Mouse (Mus musculus) kidney, postnatal 14 days (tissue): ENCODE measurements around the gene Stpg3.

ENCODE experiments used
- DNase-seq: peaks from one replicate; pipeline ENCODE4 v3.0.0; 2022; ENCODE audit warnings: mixed read lengths

The Stpg3 gene

DNA sequence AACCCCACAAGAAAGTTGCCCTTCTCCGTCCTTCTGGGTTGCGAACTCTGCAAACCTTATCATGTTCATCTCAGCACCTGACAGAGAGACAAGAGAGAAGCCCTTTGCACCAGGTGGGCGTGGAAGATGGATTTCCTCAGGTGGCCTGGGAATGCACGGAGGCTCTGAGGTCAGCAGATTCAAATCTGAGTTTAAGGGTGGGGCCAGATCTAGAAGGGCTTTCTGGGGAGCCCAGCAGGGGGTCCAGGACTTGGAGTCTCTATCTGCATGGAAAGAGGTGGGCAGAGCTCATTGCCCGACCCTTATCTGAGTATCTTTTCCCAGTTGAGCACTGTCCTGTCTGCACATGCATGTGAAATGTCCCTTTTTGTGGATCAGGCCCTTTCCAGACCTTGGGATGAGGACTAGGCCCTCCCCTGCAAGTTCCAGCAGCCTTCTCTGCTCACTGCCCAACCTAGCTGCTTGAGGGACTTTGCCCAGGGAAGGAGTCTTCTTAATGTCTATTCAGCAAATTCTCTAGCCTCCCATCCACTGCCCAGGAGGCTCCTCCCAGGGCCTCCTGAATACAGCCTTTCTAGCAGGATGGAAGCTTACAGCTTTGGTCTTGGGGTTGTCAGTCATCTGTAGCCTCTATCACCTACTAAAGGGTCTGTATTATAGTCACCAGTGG, 20.2 kb upstream of the Stpg3 start:
- peak; percentile 60 for DNase-seq

DNA sequence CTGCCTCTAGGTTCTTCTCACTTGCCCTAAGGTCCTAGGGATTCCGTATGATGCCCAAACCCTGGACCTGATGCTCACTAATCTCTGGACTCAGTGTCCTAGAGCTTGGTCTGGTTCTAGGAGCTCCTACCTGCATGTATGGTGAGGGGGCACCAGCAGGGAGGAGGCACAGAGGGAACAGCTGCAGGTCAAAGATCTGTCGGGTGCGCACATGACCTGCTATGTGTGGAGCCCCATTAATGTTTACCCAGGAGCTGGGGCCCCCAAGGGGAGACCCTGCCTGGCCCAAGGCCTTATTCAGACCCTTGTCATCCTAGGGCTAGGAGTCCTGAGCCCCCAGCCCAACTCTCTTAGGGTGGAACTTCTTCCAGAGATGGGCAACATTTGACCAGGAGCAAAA, 19.6 kb upstream of the Stpg3 start, which contains the start of gene Slc34a3:
Gene Slc34a3 (minus strand): TSS at position 315 of the 400 bp plus-strand sequence.
- peak; percentile 67 for DNase-seq

GRCm38 (mm10) chr2:25233421-25233820, 19.0 kb upstream of the Stpg3 start:
- DNase-seq: no peak

- no peak for DNase-seq
Measured at GRCm38 (mm10) chr2:25231038-25231437, 16.6 kb upstream of the Stpg3 start.

DNA sequence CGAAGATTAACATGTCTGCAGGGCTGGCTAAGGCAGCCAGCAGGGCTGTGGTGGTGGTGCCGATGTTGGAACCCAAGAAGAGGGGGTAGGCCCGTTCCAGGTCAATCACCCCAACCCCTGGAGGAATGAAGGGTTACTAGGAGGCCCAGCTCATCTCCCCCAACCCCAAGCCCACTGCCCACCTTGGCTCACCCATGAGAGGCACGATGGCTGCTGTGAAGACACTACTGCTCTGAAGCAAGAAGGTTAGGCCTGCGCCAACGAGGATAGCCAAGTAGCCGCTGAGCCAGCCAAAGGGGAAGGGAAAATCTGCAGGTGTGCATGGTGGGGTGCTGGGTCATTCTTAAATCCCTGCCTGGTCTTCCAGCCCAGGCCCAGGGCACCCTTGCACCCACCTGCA, 16.1 kb upstream of the Stpg3 start:
- no peak for DNase-seq

DNA sequence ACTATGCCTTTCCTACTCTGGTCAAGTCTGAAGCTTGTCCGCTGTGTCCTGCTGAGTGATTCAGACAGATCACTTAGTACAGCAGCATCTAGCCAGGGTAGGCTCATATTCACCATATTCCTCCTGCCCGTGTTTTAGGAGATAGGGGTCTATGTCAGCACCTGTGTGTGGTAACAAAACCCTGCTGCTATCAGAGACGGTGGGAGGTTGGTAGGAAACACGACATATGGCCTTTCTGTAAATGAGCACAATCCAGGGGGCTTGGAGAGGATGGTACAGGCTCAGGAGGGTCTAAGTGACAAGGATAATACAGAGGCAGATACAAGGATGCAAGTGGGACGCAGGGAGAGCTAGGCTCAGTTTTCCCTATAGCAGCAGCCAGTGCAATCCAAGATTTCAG, 15.1 kb upstream of the Stpg3 start:
- no peak for DNase-seq

GRCm38 (mm10) chr2:25228995-25229530, 14.6 kb upstream of the Stpg3 start:
- DNase-seq: no peak

GRCm38 (mm10) chr2:25228431-25228889, 14.0 kb upstream of the Stpg3 start:
- peak; percentile 94 for DNase-seq

DNA sequence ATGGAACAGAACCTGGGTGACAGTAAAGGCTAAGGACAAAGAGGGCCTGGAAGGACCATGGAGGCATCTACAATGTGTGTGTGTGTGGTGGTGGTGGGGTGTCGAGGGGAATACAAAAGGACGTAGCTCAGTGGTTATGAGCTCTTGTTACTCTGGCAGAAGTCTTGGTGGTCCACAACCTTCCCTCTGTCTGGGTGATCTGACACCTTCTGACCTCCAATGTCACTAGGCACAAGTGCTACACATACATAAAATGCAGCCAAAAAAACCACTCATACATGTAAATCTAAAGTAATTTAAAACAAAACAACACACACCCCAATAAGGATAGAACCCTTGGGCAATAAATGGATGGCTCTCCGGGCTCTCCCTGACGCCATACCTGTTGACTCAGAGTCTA, 13.0 kb upstream of the Stpg3 start:
- no peak for DNase-seq

DNA sequence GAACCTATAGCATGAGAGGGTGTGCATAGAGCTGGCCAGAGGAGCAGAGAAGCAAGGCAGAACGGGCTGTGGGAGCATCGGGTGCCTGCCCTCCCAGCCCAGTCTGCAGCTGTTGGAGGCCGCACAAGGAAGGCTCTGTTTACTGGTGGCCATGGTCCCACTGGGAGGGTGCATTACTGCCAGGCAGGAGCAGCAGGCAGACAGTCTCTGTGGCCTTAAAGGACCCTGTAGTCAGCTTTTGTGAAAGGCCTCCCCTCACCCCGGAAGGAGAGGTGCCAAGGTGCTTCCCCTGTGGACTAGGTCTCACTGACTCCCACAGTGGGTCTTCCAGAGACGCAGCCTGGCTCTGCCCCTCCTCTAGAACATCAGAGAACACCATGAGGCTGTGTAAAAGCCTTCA, 12.4 kb upstream of the Stpg3 start:
- DNase-seq: no peak

- no peak for DNase-seq
Measured at GRCm38 (mm10) chr2:25225811-25226379, 11.5 kb upstream of the Stpg3 start.

DNA sequence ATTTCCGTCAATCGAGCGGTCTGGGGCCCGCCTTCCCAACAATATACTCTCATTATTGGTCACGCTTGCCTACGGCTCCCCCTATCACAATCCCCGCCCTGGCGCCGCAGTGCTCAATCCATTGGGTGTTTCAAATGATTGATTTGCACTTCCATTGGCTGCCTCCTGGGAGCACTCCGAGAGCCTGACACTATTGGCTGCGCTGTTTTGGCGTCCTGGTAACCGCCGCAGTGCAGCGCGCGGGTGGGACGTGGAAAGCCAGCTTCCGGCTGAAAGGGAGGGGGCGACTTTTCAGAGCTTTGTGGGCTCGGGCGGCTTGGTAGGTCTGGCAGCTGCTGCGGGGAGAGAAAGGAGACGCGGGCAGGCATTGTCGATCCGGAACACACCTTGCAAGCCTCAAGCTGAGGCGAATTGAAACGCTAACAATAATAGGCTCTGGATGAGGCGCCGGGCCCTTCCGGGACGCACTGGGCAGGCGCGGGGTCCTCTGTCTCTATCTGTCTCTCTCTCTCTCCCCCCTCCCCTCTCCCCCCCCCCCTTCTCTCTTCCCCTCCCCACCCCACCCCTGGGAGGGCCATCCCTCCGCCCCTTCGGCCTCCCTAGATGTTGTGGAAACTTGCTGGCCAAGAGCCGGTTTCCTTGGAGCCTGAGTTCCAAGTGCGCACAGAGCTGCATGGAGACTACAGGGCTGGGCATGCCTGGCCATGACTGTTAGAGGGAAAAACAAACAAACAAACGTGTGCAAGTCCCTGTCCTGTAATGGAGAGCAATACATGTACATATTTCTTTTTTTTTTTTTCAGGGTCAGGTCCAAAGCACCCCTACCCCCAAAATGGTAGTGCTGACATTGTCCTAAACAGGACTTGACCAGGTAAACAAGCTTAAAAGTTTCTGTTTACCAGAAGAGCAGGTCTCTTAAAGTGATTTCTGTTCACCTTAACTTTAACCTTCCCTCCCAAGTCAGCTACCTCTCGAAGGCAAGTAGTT, 10.6 kb upstream of the Stpg3 start:
- DNase-seq: peak; percentile 99

- DNase-seq: no peak
Measured at GRCm38 (mm10) chr2:25224492-25224765, 10.0 kb upstream of the Stpg3 start, which contains the start of gene Tubb4b. TSS of gene Tubb4b (minus strand) at chr2:25224702.

DNA sequence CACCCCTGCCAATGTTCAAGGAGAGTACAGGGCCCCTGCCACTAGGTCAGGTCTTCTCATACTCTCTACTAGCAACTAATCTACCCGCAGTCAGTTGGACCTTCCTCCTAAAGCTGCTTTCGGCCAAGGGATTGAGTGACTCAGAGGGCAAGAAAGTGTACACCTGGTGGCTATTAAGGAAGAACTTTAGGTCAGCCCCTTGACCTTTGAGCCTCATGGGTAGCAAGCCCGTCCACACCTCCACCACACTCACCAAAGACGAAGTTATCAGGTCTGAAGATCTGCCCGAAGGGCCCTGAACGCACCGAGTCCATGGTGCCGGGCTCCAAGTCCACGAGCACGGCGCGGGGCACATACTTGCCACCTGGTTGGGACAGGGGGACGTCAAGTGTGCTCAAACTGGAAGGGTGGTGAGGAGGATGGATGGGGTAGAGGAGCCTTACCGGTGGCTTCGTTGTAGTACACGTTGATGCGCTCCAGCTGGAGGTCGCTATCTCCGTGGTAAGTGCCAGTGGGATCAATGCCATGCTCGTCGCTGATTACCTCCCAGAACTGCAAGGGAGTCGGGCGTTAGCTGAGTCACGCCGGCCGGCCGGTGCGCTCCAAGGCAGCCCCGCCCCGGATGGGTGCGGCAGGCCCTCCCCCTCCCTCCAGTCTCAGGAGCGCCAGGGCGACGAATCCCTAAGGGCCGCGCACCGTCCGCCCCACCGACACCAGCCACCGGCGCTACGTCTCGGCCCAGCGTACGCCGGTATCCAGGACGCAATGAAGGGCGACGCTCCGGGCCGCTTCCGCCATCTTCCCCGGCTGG, 9.4 kb upstream of the Stpg3 start:
- DNase-seq: peak; percentile 86

DNA sequence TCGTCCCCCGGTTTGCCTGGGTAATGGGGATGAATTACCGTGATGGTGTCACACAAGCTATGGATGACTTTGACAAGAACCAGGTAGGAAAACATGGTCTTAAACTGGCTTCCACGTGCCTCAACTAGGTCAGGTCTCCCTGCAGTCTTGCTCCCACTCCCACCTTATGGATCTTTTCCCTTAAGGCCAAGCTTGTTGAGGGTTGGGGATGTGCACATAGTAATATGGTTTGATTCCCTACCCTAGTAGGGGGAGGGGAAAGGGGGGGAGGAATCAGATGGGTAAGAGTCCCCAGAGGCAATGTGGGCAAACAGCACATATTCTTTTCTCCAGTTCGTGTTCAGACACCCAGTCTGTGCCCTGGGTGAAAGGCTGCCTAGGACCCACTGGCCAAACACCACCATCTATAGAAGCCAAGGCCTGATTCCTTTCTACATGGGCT, 6.9 kb upstream of the Stpg3 start:
- DNase-seq: no peak

DNA sequence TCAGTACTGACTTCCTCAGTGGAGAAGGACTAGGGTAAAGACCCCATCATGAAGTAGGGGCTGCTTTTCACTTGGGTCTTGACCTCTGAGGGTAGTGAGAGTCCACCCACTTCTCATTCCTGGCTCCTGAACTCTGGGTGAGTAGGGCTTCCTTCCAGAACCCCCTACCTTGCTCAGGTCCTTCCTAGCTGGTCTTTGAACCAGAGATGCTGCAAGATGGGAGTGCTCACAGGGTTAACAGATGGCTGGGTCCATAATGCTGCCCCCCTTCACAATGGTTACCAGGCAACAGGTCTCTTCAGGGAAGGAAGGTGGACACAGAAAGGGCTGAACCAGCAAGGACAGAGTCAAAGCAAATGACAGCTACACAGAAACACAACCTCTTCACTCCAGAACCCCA, 4.0 kb upstream of the Stpg3 start, which contains the start of gene Fam166a:
Gene Fam166a (plus strand): TSS at position 301 of the 400 bp plus-strand sequence.
- DNase-seq: no peak

DNA sequence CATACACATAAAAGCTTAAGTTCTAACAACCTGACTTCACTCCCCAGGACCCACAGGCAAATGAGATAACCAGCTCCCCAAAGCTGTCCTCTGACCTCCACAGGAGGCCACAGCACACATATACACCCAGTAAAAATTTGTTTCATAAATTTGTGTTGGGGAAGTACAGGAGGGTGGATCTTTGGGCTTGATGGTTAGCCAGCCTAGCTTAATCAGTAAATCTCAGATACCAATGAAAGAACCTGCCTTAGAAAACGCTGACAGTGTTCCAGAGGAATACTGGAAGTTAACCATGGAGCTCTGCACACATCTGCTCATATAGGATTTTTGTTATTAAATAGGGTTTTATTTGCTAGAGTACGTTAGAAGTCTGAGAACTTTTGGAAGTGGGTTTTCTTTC, 3.2 kb upstream of the Stpg3 start:
- DNase-seq: no peak

DNA sequence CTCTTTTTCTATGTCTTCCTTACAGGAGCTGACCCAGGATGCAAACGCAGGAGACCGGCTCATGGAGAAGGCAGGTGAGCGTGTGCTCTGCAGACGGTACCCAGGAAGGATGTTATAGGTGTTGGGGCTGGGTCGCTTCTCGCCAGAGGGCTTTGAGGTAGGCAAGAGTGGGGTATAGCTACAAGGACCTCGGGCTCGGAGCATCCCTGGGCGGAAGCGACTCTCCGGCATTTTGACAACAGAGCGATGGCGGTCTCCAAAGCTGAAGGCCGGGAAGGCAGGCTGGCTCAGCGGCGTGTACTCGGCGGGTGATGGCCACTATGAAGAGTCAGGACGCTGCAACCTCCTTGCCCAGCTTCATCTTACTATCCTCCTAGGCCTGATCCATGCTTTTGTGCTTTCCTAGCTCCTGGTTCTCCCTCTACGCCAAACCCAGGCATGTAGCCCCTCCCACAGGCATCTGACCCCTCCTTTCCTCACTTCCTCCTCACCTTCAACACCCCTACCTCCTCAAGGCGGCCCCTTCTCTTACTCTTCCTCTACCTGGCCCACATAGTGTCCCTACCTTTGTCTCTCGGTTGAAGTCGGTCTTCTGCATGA, 1.1 kb downstream of the Stpg3 start:
- DNase-seq: no peak

DNA sequence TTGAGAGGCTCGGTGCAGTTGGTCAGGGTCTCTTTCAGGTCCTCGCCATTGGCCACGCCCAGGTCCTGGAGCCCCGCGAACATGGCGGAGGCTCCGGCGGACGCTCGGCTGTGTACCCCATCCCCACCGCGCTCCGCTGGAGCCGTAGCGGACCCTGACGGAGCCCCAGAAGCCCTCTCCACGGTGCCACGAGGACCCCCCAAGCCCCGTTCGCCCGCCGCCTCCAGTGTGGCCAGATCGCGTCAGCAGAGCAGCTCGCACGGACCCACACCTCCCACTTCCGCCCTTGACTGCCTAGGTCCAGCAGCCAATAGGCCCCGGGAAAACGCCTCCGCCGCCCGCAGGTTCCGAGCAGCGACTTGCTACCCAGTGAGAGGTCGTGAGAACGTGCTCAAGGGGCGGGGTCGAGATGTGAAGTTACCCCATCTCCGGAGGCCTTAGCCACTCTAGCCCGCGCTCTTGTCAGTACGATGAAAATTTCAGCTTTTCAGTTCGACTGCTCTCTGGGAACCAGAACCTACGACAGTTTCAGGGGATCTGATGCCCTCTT, 3.2 kb downstream of the Stpg3 start, which contains the start of gene Nelfb:
Gene Nelfb (minus strand): TSS at position 369 of the 550 bp plus-strand sequence.
- peak; percentile 94 for DNase-seq

- no peak for DNase-seq
Measured at GRCm38 (mm10) chr2:25210686-25211085, 3.8 kb downstream of the Stpg3 start.

- DNase-seq: no peak
Measured at GRCm38 (mm10) chr2:25207593-25207992, 6.8 kb downstream of the Stpg3 start.
